Mouse (Mus musculus): Measurements from ENCODE around the gene Aamp. TPM values are rescaled to one million over a fixed set of nuclear protein-coding genes. Genes with fewer than 3 reads are reported as not detected.

Aamp gene
- polyA plus RNA-seq, 1 experiment from 2014 or later: 225 TPM

- no peaks in the 10 kb centered on the region for H3K27me3 ChIP-seq (replicated peaks)
- H3K9me3 ChIP-seq: no peaks in the 10 kb centered on the region
- no peak overlapping the region for H3K4me3 ChIP-seq (replicated peaks)
- peaks cover 83% of the 10 kb centered on the region for H3K4me1 ChIP-seq (replicated peaks)
- H3K27ac ChIP-seq: peak overlapping the region; percentile 100
- H3K9ac ChIP-seq: 0 out of 2 replicates have a peak overlapping the region, but pooled peaks have one; percentile 20
- peak; percentile 8; the same call in 1 of the 2 replicates for ATAC-seq
- peaks cover 13% of the 10 kb centered on the region for H3K36me3 ChIP-seq
- peak overlapping the region; percentile 68 for H3K4me2 ChIP-seq (replicated peaks)
- WGBS: 38% methylated on average over 3 of the region's 3 CpGs
These were observed 12.7 kb upstream of the Aamp start for GRCm38 (mm10) chr1:74297269-74297668.

GRCm38 (mm10) chr1:74296477-74296876 lies 11.9 kb upstream of the Aamp start:
- Histone ChIP-seq H3K9ac (peak overlapping the region; percentile 51), H3K4me3 (replicated peaks) (peak overlapping the region; percentile 27), H3K27ac (peak overlapping the region; percentile 100), H3K36me3 (peaks cover 19% of the 10 kb centered on the region), H3K4me2 (replicated peaks) (peak overlapping the region; percentile 68), H3K27me3 (replicated peaks) (no peaks in the 10 kb centered on the region), H3K4me1 (replicated peaks) (peaks cover 76% of the 10 kb centered on the region), H3K9me3 (no peaks in the 10 kb centered on the region)
- WGBS: 15% methylated on average over 6 of the region's 6 CpGs
- peak; percentile 4; the same call in 1 of the 2 replicates for ATAC-seq

DNA sequence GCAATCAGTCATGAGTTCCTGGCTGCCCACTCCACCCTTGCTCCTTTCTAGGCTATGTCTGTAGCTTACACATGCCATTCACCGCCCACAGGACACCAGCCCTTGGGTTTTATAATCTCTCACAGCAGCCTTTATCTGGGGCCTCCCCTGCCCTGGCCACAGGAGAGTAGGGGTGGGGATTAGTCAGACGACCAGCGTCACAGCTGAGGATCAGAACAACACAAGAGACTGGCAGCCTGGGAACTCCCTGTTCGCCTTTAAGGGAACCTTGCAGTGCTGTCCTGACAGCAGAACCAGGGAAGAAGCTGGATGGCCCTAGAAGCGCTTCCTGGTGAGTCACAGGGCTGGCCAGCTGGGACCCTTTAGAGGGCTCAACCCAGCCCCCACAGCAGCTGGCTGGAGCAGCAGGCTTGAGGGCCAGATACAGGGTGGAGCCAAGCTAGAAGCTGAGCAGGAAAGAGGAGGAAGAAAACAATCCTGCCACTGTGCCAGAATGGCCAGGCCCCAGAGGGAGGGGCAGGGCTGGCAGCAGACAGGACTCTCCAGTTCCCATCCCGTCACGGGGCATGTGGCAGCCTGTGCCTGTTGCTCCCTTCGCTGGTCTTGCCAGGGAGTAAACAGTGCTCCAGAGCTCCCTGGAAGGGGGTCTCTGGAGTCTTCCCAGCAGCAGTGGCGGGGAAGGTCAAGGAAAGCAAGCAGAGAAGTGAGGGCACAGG lies 11.1 kb upstream of the Aamp start:
- peak; percentile 92 for ATAC-seq
- 7% methylated on average over 9 of the region's 9 CpGs for WGBS

DNA sequence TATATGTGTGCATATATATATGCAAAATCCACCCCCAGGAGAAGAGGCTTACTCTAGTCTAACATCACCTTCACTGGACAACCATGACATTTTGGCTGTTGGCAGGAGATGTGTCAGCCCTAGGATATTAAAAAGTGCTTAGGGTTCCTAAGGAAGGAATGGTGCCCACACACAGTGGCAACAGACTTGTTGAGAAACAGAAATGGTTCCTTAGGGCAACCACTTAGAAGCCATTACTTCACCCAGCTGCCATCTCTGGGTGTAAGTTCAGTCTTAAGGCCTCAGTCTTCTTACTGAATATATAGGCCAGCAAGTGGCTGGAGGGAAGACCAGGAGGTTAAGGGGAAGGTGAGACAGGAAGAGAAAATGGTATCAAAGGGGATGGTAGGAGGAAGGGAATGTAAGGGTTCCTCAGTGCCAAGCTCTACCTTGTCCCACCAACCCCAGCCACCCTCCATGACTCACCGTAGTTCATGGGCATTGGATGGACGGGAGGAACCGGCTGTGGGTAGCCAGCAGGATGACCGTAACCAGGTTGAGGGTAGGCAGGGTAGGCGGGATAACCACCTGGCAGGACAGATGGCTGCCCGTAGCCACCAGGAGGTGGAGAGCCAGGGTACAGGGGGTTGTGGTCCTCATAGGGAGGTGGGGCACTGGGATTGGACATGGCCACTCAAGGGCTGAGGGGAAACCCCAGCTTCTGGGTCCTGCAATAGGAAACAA lies 10.4 kb upstream of the Aamp start:
- Histone ChIP-seq H3K4me2 (replicated peaks) (peak overlapping the region; percentile 68), H3K27ac (peak overlapping the region; percentile 100), H3K9ac (no peak overlapping the region), H3K9me3 (no peaks in the 10 kb centered on the region), H3K4me3 (replicated peaks) (peak overlapping the region; percentile 27), H3K4me1 (replicated peaks) (peaks cover 65% of the 10 kb centered on the region), H3K27me3 (replicated peaks) (no peaks in the 10 kb centered on the region), H3K36me3 (peaks cover 20% of the 10 kb centered on the region)
- ATAC-seq: no peak
- WGBS: 82% methylated on average over 6 of the region's 6 CpGs

More for the DNA sequence above, 11.1 kb upstream of the Aamp start:
- Histone ChIP-seq H3K9ac (peak overlapping the region; percentile 51), H3K4me1 (replicated peaks) (peaks cover 67% of the 10 kb centered on the region), H3K36me3 (peaks cover 18% of the 10 kb centered on the region), H3K27me3 (replicated peaks) (no peaks in the 10 kb centered on the region), H3K4me3 (replicated peaks) (peak overlapping the region; percentile 27), H3K27ac (peak overlapping the region; percentile 100), H3K9me3 (no peaks in the 10 kb centered on the region), H3K4me2 (replicated peaks) (peak overlapping the region; percentile 68)

DNA sequence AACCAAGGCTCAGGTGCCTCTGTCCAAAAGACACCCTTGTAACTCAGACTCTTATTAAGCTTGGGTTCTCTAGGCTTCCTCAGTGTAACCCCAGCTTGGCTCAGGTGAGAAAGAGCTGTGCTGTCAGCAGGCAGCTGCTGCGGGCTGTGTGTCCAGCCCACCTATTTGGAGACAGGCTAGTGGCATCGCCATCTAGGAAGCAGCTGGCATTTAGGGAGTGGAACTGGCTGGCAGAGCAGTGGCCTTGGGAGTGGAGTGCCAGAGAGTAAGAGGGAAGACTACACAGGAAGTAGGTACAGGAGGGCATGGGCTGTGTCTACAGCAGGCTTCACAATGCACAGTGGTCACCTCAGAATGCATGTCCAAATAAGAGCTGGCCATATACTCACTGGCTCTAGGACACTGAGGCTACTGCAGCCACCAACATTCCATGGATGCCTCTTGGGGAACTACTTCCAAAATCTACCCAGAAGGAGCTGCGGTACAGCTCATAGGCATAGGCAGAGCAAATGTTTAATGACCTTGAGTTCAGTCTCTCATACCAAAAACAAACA lies 9.6 kb upstream of the Aamp start:
- Histone ChIP-seq H3K27me3 (replicated peaks) (no peaks in the 10 kb centered on the region), H3K9ac (no peak overlapping the region; the same call in 1 of the 2 replicates), H3K27ac (peak overlapping the region; percentile 48), H3K36me3 (peaks cover 27% of the 10 kb centered on the region), H3K4me3 (replicated peaks) (no peak overlapping the region), H3K4me1 (replicated peaks) (peaks cover 64% of the 10 kb centered on the region), H3K9me3 (no peaks in the 10 kb centered on the region), H3K4me2 (replicated peaks) (no peak overlapping the region)
- no peak for ATAC-seq
- WGBS: 85% methylated on average over 3 of the region's 3 CpGs

DNA sequence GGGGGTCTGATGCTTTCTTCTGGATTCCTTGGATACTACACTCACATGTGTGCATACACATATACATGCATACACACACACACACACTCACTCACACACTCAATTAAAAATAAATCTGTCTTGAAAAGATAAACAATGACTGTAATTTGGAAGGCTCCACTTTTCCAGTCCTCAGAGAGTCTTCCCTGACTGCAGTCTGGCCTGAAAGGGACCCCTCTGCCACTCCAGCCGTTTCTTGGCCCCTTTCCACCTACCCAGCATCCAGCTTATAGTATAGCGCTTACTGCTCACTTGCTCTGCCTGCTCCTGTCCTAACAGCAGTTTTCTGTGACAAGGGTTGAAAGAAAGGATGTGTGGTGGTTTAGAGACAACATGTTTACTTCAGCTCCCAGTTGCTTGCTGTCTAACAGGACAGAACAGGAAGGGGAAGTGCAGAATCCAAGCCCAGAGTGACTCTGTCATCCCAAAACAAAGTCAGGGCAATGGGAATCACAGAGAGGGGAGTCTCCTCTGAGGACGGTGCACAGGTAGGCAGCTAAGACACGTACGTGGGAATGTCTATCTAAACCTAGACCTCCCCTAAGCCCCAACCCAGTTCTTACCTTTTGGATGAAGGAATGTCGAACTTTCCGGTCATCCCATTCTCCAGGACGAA lies 8.9 kb upstream of the Aamp start:
- Histone ChIP-seq H3K9me3 (no peaks in the 10 kb centered on the region), H3K4me2 (replicated peaks) (no peak overlapping the region), H3K27me3 (replicated peaks) (no peaks in the 10 kb centered on the region), H3K27ac (peak overlapping the region; percentile 48), H3K4me1 (replicated peaks) (peaks cover 56% of the 10 kb centered on the region), H3K4me3 (replicated peaks) (no peak overlapping the region), H3K9ac (no peak overlapping the region), H3K36me3 (peaks cover 31% of the 10 kb centered on the region)
- 77% methylated on average over 8 of the region's 8 CpGs for WGBS
- no peak for ATAC-seq

DNA sequence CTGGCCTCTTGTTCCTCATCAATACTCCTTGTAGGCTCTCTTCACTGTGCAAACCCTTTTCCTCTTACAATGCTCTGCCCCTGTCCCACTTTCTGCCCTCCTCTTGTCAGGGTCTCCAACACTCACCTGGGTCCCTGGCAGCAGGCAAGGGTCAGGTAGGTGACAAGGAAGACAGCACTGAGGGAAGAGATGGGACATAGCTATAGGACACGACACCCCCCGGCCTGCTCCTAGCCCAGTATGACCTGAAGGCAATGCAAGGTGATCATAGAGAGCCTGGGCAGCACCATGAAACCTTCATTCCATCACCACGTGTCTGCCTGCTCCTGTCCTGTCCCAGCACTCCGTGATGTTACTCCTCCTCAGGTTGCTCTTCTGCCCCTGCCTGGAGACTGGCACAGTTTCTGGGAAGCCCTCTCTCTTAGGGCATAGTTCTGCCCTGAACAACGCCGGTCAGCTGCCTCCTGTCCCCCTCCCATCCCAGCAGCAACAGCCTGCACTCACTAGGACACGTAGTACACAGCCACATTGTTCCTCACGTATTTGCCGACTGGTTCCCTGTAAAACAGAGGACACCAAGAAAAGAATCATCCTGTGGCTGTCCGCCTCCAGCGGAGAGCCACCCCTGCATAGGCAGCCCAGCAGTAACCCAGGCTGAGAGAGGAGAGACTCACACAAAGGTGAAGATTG lies 7.9 kb upstream of the Aamp start:
- Histone ChIP-seq H3K9me3 (no peaks in the 10 kb centered on the region), H3K36me3 (peaks cover 31% of the 10 kb centered on the region), H3K9ac (no peak overlapping the region), H3K4me3 (replicated peaks) (no peak overlapping the region), H3K4me2 (replicated peaks) (no peak overlapping the region), H3K4me1 (replicated peaks) (peaks cover 48% of the 10 kb centered on the region), H3K27me3 (replicated peaks) (no peaks in the 10 kb centered on the region), H3K27ac (no peak overlapping the region)
- no peak for ATAC-seq
- 87% methylated on average over 11 of the region's 11 CpGs for WGBS

DNA sequence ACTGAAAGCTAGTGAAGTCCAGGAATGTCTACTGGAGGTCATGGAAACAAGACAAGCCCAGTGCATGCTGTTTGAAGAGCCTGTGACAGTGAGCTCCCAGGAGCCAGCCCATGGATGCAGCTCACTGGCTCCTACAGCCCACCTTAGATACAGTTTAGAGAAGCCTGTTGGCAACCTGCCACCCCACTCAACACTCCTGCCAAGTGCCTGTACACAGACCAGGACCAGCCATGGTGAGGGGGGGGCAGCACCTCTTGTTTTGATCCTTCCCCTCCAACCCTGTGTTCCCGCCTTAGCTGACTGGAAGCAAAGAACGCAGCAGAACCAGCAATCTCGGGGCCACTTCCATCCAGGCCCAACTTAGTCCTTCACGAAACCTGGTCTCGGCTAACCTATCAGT lies 5.6 kb upstream of the Aamp start:
- no peak overlapping the region for H3K4me2 ChIP-seq (replicated peaks)
- H3K9me3 ChIP-seq: no peaks in the 10 kb centered on the region
- ATAC-seq: no peak
- peaks cover 31% of the 10 kb centered on the region for H3K36me3 ChIP-seq
- H3K9ac ChIP-seq: no peak overlapping the region
- WGBS: 74% methylated on average over 5 of the region's 5 CpGs
- H3K4me3 ChIP-seq (replicated peaks): no peak overlapping the region
- H3K4me1 ChIP-seq (replicated peaks): peaks cover 34% of the 10 kb centered on the region
- no peaks in the 10 kb centered on the region for H3K27me3 ChIP-seq (replicated peaks)
- 0 out of 2 replicates have a peak overlapping the region, but pooled peaks have one; percentile 18 for H3K27ac ChIP-seq

DNA sequence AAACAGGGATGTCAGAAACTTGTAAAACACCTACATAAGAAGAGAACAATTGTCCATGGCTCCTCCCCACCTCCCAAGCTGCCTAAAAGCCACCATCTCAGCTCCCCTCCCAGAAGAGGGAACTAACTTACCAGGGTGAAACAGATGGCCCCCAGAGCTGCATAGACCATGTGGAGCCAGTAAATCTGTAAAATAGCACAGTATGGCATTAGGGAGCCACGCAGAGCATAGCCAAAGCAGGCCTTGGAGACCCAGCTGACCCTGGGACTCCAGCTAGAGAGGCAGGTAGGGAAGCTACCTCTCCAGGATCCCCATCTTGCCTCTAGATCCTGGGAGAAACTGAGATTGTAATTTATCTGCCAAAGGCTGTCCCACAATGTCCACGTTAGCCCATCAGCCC lies 5.2 kb upstream of the Aamp start:
- Histone ChIP-seq H3K4me1 (replicated peaks) (peaks cover 30% of the 10 kb centered on the region), H3K4me3 (replicated peaks) (no peak overlapping the region), H3K36me3 (peaks cover 31% of the 10 kb centered on the region), H3K9ac (no peak overlapping the region), H3K9me3 (no peaks in the 10 kb centered on the region), H3K27me3 (replicated peaks) (no peaks in the 10 kb centered on the region), H3K4me2 (replicated peaks) (no peak overlapping the region), H3K27ac (0 out of 2 replicates have a peak overlapping the region, but pooled peaks have one; percentile 18)
- ATAC-seq: no peak
- WGBS: 73% methylated on average over 2 of the region's 2 CpGs

- H3K27me3 ChIP-seq (replicated peaks): no peaks in the 10 kb centered on the region
- H3K4me3 ChIP-seq (replicated peaks): no peak overlapping the region
- H3K9me3 ChIP-seq: no peaks in the 10 kb centered on the region
- ATAC-seq: no peak
- WGBS: 82% methylated on average over 9 of the region's 9 CpGs
- H3K4me2 ChIP-seq (replicated peaks): no peak overlapping the region
- H3K27ac ChIP-seq: no peak overlapping the region
- H3K4me1 ChIP-seq (replicated peaks): peaks cover 27% of the 10 kb centered on the region
- no peak overlapping the region for H3K9ac ChIP-seq
- peaks cover 30% of the 10 kb centered on the region for H3K36me3 ChIP-seq
These were observed 4.7 kb upstream of the Aamp start for GRCm38 (mm10) chr1:74289248-74289647.

- Histone ChIP-seq H3K27ac (no peak overlapping the region), H3K9ac (no peak overlapping the region), H3K4me1 (replicated peaks) (peaks cover 22% of the 10 kb centered on the region), H3K36me3 (peaks cover 27% of the 10 kb centered on the region), H3K4me3 (replicated peaks) (no peak overlapping the region), H3K9me3 (no peaks in the 10 kb centered on the region), H3K27me3 (replicated peaks) (no peaks in the 10 kb centered on the region), H3K4me2 (replicated peaks) (no peak overlapping the region)
- ATAC-seq: no peak
- 78% methylated on average over 4 of the region's 4 CpGs for WGBS
These were observed 3.8 kb upstream of the Aamp start for GRCm38 (mm10) chr1:74288327-74288726.
